Mouse (Mus musculus): Measurements from ENCODE around the gene Neil3. TPM values are rescaled to one million over a fixed set of nuclear protein-coding genes. Genes with fewer than 3 reads are reported as not detected.

The Neil3 gene
- polyA plus RNA-seq, 1 experiment from 2014 or later: 12.8 TPM

Other genes starting within 250 kb of the Neil3 start
- 14.8 and 15.0 TPM in 2 replicates for gene Aga, start 127.3 kb downstream of the Neil3 start, polyA plus RNA-seq (2015; fragmentation: Nextera tagmentation; extraction: Ambion mirVana)